Mouse (Mus musculus) stomach, postnatal 0 days (tissue): Measurements from ENCODE around the gene Dyrk1a. TPM values are rescaled to one million over a fixed set of nuclear protein-coding genes. Genes with fewer than 3 reads are reported as not detected.

Experiments
- ATAC-seq: fragments of 200-750 bp; cut with Nextera tagmentation; 2 replicates; pipeline ENCODE4 v1.8.0; 2017; ENCODE audit not compliant: low FRiP score, low TSS enrichment
- DNase-seq: peaks from one replicate; pipeline ENCODE4 v3.0.0-alpha.2; 2016; ENCODE audit warnings: low spot score
- H3K27ac ChIP-seq: fragments of 300-500 bp; sonication (generic); replicated peaks from 2 replicates; pipeline ENCODE4 v1.5.1; 2014; ENCODE audit warnings: mild to moderate bottlenecking, control low read depth
- H3K27me3 ChIP-seq: fragments of 300-500 bp; sonication (generic); 2 replicates; pipeline ENCODE4 v1.6.1; 2014; ENCODE audit warnings: low read length; ENCODE audit not compliant: control insufficient read depth, insufficient read depth
- H3K36me3 ChIP-seq: fragments of 300-500 bp; sonication (generic); 2 replicates; pipeline ENCODE4 v1.6.1; 2014; ENCODE audit warnings: low read length, mixed read lengths; ENCODE audit not compliant: control insufficient read depth, insufficient read depth
- H3K4me1 ChIP-seq: fragments of 300-500 bp; sonication (generic); replicated peaks from 2 replicates; pipeline ENCODE4 v1.6.1; 2014; ENCODE audit warnings: antibody characterized with exemption; ENCODE audit not compliant: control insufficient read depth, insufficient read depth
- H3K4me2 ChIP-seq: fragments of 300-500 bp; sonication (generic); replicated peaks from 2 replicates; pipeline ENCODE4 v1.6.1; 2014; ENCODE audit warnings: low read depth, mild to moderate bottlenecking, control low read depth, moderate library complexity
- H3K4me3 ChIP-seq: fragments of 300-500 bp; sonication (generic); 2 replicates; pipeline ENCODE4 v1.5.1; 2014; ENCODE audit warnings: low read depth, low read length, control low read depth
- H3K9ac ChIP-seq: fragments of 300-500 bp; sonication (generic); 2 replicates; pipeline ENCODE4 v1.6.1; 2014; ENCODE audit warnings: mild to moderate bottlenecking, low read length, control low read depth, mixed read lengths
- H3K9me3 ChIP-seq: fragments of 300-500 bp; sonication (generic); 2 replicates; pipeline ENCODE4 v1.6.1; 2016; ENCODE audit warnings: low read length; ENCODE audit not compliant: control insufficient read depth
- CTCF ChIP-seq: IDR thresholded peaks from 2 replicates; pipeline ENCODE4 v1.5.1; 2016; ENCODE audit warnings: antibody characterized with exemption, low read depth, mild to moderate bottlenecking, moderate library complexity
- EP300 ChIP-seq: optimal IDR thresholded peaks from 2 replicates; pipeline ENCODE3; 2016; ENCODE audit warnings: antibody characterized with exemption
- WGBS: fragments of 180-500 bp; shearing (Covaris S2); extraction: QIAGEN DNeasy Blood & Tissue Kit; methylation state at CpG from one replicate; pipeline ENCODE4 v1.1.7; 2014; 5-methylcytosine and 5-hydroxymethylcytosine counted together
- polyA plus RNA-seq: library from polyadenylated mRNA; unstranded; fragments of >200 nt; fragmentation: Nextera tagmentation; extraction: Ambion mirVana; gene quantifications from 2 replicates; pipeline ENCODE4 v1.2.1, GENCODE M21; 2015

The Dyrk1a gene
- polyA plus RNA-seq, 1 experiment from 2014 or later, result 4.6 TPM

DNA sequence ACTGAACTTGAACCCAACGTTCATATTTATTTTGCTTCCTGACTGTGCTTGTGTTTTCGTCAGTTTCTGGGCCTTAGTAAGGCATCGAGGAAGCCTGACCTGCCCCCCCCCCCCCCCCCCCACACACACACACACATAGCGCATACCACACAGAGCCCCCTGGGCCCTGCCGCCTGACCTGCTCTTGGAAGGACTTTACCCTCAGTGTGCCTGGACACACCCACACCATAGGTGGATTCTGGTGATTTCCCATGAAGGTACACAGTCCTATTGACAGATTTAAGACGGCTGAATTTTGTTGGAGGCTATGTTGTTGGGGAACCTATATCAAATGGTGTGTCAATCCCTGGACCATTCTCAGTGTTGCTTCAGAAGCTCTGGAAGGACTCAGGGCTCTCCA is 63.2 kb downstream of the Dyrk1a start:
- Histone ChIP-seq H3K36me3 (no peaks in the 10 kb centered on the region), H3K9me3 (no peaks in the 10 kb centered on the region), H3K4me2 (no peak overlapping the region), H3K4me1 (0 out of 2 replicates have a peak, but pooled peaks cover 2% of the 10 kb centered on the region), H3K27me3 (no peaks in the 10 kb centered on the region), H3K9ac (no peak overlapping the region), H3K4me3 (no peak overlapping the region), H3K27ac (no peak overlapping the region)
- peak; percentile 48 for DNase-seq
- WGBS, result 45% methylated on average over 6 of the region's 6 CpGs
- ATAC-seq, result peak; percentile 57; the same call in 1 of the 2 replicates
- TF ChIP-seq EP300 (no peak), CTCF (no peak)

GRCm38 (mm10) chr16:94637423-94637822 is 67.6 kb downstream of the Dyrk1a start:
- ATAC-seq (no peak), DNase-seq (no peak)
- H3K4me2 ChIP-seq, result no peak overlapping the region
- no peaks in the 10 kb centered on the region for H3K36me3 ChIP-seq
- TF ChIP-seq EP300 (no peak), CTCF (no peak)
- H3K9me3 ChIP-seq, result no peaks in the 10 kb centered on the region
- H3K4me1 ChIP-seq, result 0 out of 2 replicates have a peak, but pooled peaks cover 2% of the 10 kb centered on the region
- no peaks in the 10 kb centered on the region for H3K27me3 ChIP-seq
- no peak overlapping the region for H3K9ac ChIP-seq
- no peak overlapping the region for H3K27ac ChIP-seq
- 62% methylated on average over 10 of the region's 10 CpGs for WGBS
- H3K4me3 ChIP-seq, result no peak overlapping the region

GRCm38 (mm10) chr16:94641799-94642198 is 72.0 kb downstream of the Dyrk1a start:
- TF ChIP-seq EP300 (no peak), CTCF (no peak)
- H3K9me3 ChIP-seq, result no peaks in the 10 kb centered on the region
- DNase-seq, result peak; percentile 10
- no peaks in the 10 kb centered on the region for H3K36me3 ChIP-seq
- WGBS, result 78% methylated on average over 2 of the region's 2 CpGs
- 0 out of 2 replicates have a peak, but pooled peaks have one; percentile 21 for ATAC-seq
- no peak overlapping the region for H3K4me3 ChIP-seq
- no peaks in the 10 kb centered on the region for H3K4me1 ChIP-seq
- H3K9ac ChIP-seq, result no peak overlapping the region
- H3K27me3 ChIP-seq, result no peaks in the 10 kb centered on the region
- no peak overlapping the region for H3K4me2 ChIP-seq
- H3K27ac ChIP-seq, result no peak overlapping the region

DNA sequence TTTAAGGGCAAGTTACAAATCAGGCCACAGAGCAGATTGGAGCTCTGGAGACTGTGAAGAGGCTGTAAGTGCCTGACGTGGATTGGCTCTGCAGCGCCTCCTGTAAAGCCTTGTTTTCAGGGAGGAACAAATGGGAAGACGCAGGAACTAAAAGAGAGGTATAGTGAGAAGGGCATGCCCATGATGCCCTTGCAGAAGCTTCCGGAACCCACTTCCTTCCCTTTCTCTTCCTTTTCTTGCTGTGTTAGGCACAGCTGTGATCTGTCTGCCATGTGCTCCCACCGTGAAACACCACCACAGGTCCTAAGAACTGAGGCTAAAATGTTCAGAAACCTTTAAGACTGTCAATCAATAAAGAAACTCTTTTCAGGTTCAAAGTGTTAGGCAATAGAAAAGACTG is 77.3 kb downstream of the Dyrk1a start:
- WGBS, result 62% methylated on average over 5 of the region's 5 CpGs
- no peak for ATAC-seq

GRCm38 (mm10) chr16:94647925-94648324 is 78.1 kb downstream of the Dyrk1a start:
- no peak for TF ChIP-seq CTCF
- no peak for TF ChIP-seq EP300
- Histone ChIP-seq H3K27me3 (no peaks in the 10 kb centered on the region), H3K4me3 (no peak overlapping the region), H3K9me3 (no peaks in the 10 kb centered on the region), H3K36me3 (no peaks in the 10 kb centered on the region), H3K27ac (no peak overlapping the region), H3K4me1 (no peaks in the 10 kb centered on the region; the same call in none of the 2 replicates), H3K9ac (no peak overlapping the region), H3K4me2 (no peak overlapping the region)
- DNase-seq (peak; percentile 6), ATAC-seq (no peak)
- WGBS, result 85% methylated on average over 2 of the region's 2 CpGs

More for the DNA sequence above, 77.3 kb downstream of the Dyrk1a start:
- Histone ChIP-seq H3K27ac (no peak overlapping the region), H3K4me1 (no peaks in the 10 kb centered on the region; the same call in none of the 2 replicates), H3K36me3 (no peaks in the 10 kb centered on the region), H3K4me2 (no peak overlapping the region), H3K4me3 (no peak overlapping the region), H3K27me3 (no peaks in the 10 kb centered on the region), H3K9ac (no peak overlapping the region), H3K9me3 (no peaks in the 10 kb centered on the region)
- TF ChIP-seq CTCF, result no peak; the same call in 1 of the 2 replicates
- TF ChIP-seq EP300, result no peak
- peak; percentile 11 for DNase-seq

- WGBS, result 68% methylated on average over 3 of the region's 3 CpGs
- Histone ChIP-seq H3K4me3 (no peak overlapping the region), H3K9me3 (no peaks in the 10 kb centered on the region), H3K4me1 (no peaks in the 10 kb centered on the region; the same call in none of the 2 replicates), H3K36me3 (no peaks in the 10 kb centered on the region), H3K9ac (no peak overlapping the region), H3K4me2 (no peak overlapping the region), H3K27ac (no peak overlapping the region), H3K27me3 (no peaks in the 10 kb centered on the region)
- TF ChIP-seq EP300 (no peak), CTCF (no peak)
- DNase-seq (peak; percentile 10), ATAC-seq (no peak)
Observed at GRCm38 (mm10) chr16:94649861-94650260, 80.1 kb downstream of the Dyrk1a start.
